Mouse (Mus musculus) left cerebral cortex, postnatal 10 days (tissue): ENCODE measurements at regions not wholly inside any gene's neighbourhood (a gene's known extent, or its start where the extent isn't known, plus 50 kb on each side); places are given as distances from the start of the nearest gene placed in this dataset.
A peak's percentile ranks its signal among the peaks of the same experiment; 100 is the strongest.

Source experiments
- DNase-seq, 2 experiments: peaks; one replicate each; pipeline ENCODE4 v3.0.0; 2021 to 2022; ENCODE audit warnings: low spot score in 2 of 2, mixed read lengths in 1 of 2; ENCODE audit errors: extremely low spot score in 1 of 2
- intact Hi-C: fragments of 180-260 bp; cut with DNase I; formaldehyde crosslinking; loops from one replicate; pipeline ENCODE4 v1.15.1; 2025

- peak in 1 of 2 experiments; percentile 24 for DNase-seq
- intact Hi-C loops: no loop called here
Measured at GRCm38 (mm10) chr15:93690717-93691116, 95.0 kb upstream of the Prickle1 start.

- DNase-seq: peak; percentile 35 to 67
- intact Hi-C loops: no loop called here
Measured at GRCm38 (mm10) chr15:93690011-93690410, 94.3 kb upstream of the Prickle1 start.

- intact Hi-C loops: loop anchor here (5.0 kb wide), 1 partner anchor 89 kb away; the partner anchor contains the start of gene Prickle1
- DNase-seq: no peak
Measured at GRCm38 (mm10) chr15:93686385-93686784, 90.7 kb upstream of the Prickle1 start.

- DNase-seq: no peak
- intact Hi-C loops: no loop called here
Measured at GRCm38 (mm10) chr15:93681602-93682001, 85.9 kb upstream of the Prickle1 start.

- DNase-seq: no peak
- intact Hi-C loops: no loop called here
Measured at GRCm38 (mm10) chr15:93675624-93676023, 79.9 kb upstream of the Prickle1 start.

GRCm38 (mm10) chr15:93673976-93674375 is 78.3 kb upstream of the Prickle1 start:
- DNase-seq: no peak
- intact Hi-C loops: no loop called here

GRCm38 (mm10) chr15:93663876-93664275 is 68.2 kb upstream of the Prickle1 start:
- intact Hi-C loops: no loop called here
- no peak for DNase-seq

GRCm38 (mm10) chr15:93662601-93663000 is 66.9 kb upstream of the Prickle1 start:
- no peak for DNase-seq
- intact Hi-C loops: no loop called here

- intact Hi-C loops: no loop called here
- no peak for DNase-seq
Measured at GRCm38 (mm10) chr15:93661801-93662200, 66.1 kb upstream of the Prickle1 start.

GRCm38 (mm10) chr15:93660952-93661648 is 65.4 kb upstream of the Prickle1 start:
- intact Hi-C loops: no loop called here
- DNase-seq: no peak

GRCm38 (mm10) chr15:93657171-93657570 is 61.5 kb upstream of the Prickle1 start:
- intact Hi-C loops: no loop called here
- DNase-seq: no peak

- peak in 1 of 2 experiments; percentile 16 for DNase-seq
- intact Hi-C loops: no loop called here
Measured at GRCm38 (mm10) chr15:93656713-93657112, 61.0 kb upstream of the Prickle1 start.

- intact Hi-C loops: no loop called here
- DNase-seq: no peak
Measured at GRCm38 (mm10) chr15:93655743-93656142, 60.1 kb upstream of the Prickle1 start.

GRCm38 (mm10) chr15:93655243-93655642 is 59.6 kb upstream of the Prickle1 start:
- intact Hi-C loops: no loop called here
- no peak for DNase-seq

GRCm38 (mm10) chr15:93653378-93653777 is 57.7 kb upstream of the Prickle1 start:
- intact Hi-C loops: no loop called here
- DNase-seq: no peak

- intact Hi-C loops: no loop called here
- no peak for DNase-seq
Measured at GRCm38 (mm10) chr15:93650981-93651757, 55.5 kb upstream of the Prickle1 start.

- no peak for DNase-seq
- intact Hi-C loops: no loop called here
Measured at GRCm38 (mm10) chr15:93650009-93650522, 54.4 kb upstream of the Prickle1 start.

- intact Hi-C loops: no loop called here
- no peak for DNase-seq
Measured at GRCm38 (mm10) chr15:93648646-93649045, 53.0 kb upstream of the Prickle1 start.

- peak in 1 of 2 experiments; percentile 16 for DNase-seq
- intact Hi-C loops: no loop called here
Measured at GRCm38 (mm10) chr15:93646820-93647219, 51.1 kb upstream of the Prickle1 start.

- DNase-seq: no peak
- intact Hi-C loops: no loop called here
Measured at GRCm38 (mm10) chr15:93645950-93646349, 50.3 kb upstream of the Prickle1 start.
